Mouse (Mus musculus) liver, postnatal 0 days (tissue): Measurements from ENCODE around the gene Acot11. TPM values are rescaled to one million over a fixed set of nuclear protein-coding genes. Genes with fewer than 3 reads are reported as not detected.

ENCODE experiments used
- ATAC-seq: fragments of 200-750 bp; cut with Nextera tagmentation; 2 replicates; pipeline ENCODE4 v1.8.0; 2017; ENCODE audit warnings: mild to moderate bottlenecking, moderate library complexity
- DNase-seq: peaks from one replicate; pipeline ENCODE4 v3.0.0-alpha.2; 2016
- H3K27ac ChIP-seq: fragments of 300-500 bp; sonication (generic); 2 replicates; pipeline ENCODE4 v1.5.1; 2014; ENCODE audit warnings: antibody characterized with exemption, moderate library complexity, mild to moderate bottlenecking, low read depth
- H3K27me3 ChIP-seq: fragments of 300-500 bp; sonication (generic); 2 replicates; pipeline ENCODE4 v1.6.1; 2014; ENCODE audit warnings: low read length, control low read depth, mixed read lengths; ENCODE audit not compliant: insufficient read depth
- H3K36me3 ChIP-seq: fragments of 300-500 bp; sonication (generic); replicated peaks from 2 replicates; pipeline ENCODE4 v1.6.1; 2014; ENCODE audit warnings: mild to moderate bottlenecking, control low read depth, low read length, moderate library complexity, mixed read lengths; ENCODE audit not compliant: insufficient read depth
- H3K4me1 ChIP-seq: fragments of 300-500 bp; sonication (generic); 2 replicates; pipeline ENCODE4 v1.6.1; 2014; ENCODE audit warnings: antibody characterized with exemption, mild to moderate bottlenecking, control low read depth; ENCODE audit not compliant: insufficient read depth
- H3K4me2 ChIP-seq: fragments of 300-500 bp; sonication (generic); 2 replicates; pipeline ENCODE4 v1.6.1; 2014; ENCODE audit warnings: low read depth, mild to moderate bottlenecking, low read length, moderate library complexity, mixed read lengths
- H3K4me3 ChIP-seq: fragments of 300-500 bp; sonication (generic); 2 replicates; pipeline ENCODE4 v1.5.1; 2014; ENCODE audit warnings: low read depth, low read length
- H3K9ac ChIP-seq: fragments of 300-500 bp; sonication (generic); replicated peaks from 2 replicates; pipeline ENCODE4 v1.6.1; 2014; ENCODE audit warnings: mild to moderate bottlenecking, moderate library complexity
- H3K9me3 ChIP-seq: fragments of 300-500 bp; sonication (generic); 2 replicates; pipeline ENCODE4 v1.6.1; 2016; ENCODE audit warnings: mild to moderate bottlenecking, control low read depth, low read length, mixed read lengths
- CTCF ChIP-seq: sonication (generic); IDR thresholded peaks from 2 replicates; pipeline ENCODE4 v1.5.1; 2016; ENCODE audit warnings: antibody characterized with exemption, low read depth
- EP300 ChIP-seq: IDR thresholded peaks from 2 replicates; pipeline ENCODE4 v1.6.1; 2016; ENCODE audit warnings: antibody characterized with exemption, low read depth, mild to moderate bottlenecking
- WGBS: fragments of 180-500 bp; shearing (Covaris S2); extraction: QIAGEN DNeasy Blood & Tissue Kit; methylation state at CpG from one replicate; pipeline ENCODE4 v1.1.7; 2014; ENCODE audit not compliant: insufficient replicate concordance; 5-methylcytosine and 5-hydroxymethylcytosine counted together
- polyA plus RNA-seq: library from polyadenylated mRNA; unstranded; fragments of >200 nt; fragmentation: Nextera tagmentation; extraction: Ambion mirVana; gene quantifications from 2 replicates; pipeline ENCODE4 v1.2.1, GENCODE M21; 2015

Gene Acot11
- polyA plus RNA-seq, 1 experiment from 2014 or later, result 2.1 TPM

GRCm38 (mm10) chr4:106772558-106772957 is 32.2 kb downstream of the Acot11 start:
- no peak overlapping the region for H3K4me3 ChIP-seq
- H3K9ac ChIP-seq, result no peak overlapping the region
- H3K27ac ChIP-seq, result no peak overlapping the region
- 76% methylated on average over 1 of the region's 1 CpGs for WGBS
- no peak overlapping the region for H3K4me2 ChIP-seq
- H3K4me1 ChIP-seq, result no peaks in the 10 kb centered on the region
- no peaks in the 10 kb centered on the region for H3K36me3 ChIP-seq
- no peak for ATAC-seq
- no peak for DNase-seq
- H3K9me3 ChIP-seq, result no peaks in the 10 kb centered on the region
- H3K27me3 ChIP-seq, result no peaks in the 10 kb centered on the region
- TF ChIP-seq CTCF, result no peak
- TF ChIP-seq EP300, result no peak

GRCm38 (mm10) chr4:106769306-106769705 is 35.5 kb downstream of the Acot11 start:
- WGBS, result 76% methylated on average over 2 of the region's 2 CpGs
- no peaks in the 10 kb centered on the region for H3K4me1 ChIP-seq
- H3K27me3 ChIP-seq, result no peaks in the 10 kb centered on the region
- no peaks in the 10 kb centered on the region for H3K36me3 ChIP-seq
- H3K4me2 ChIP-seq, result no peak overlapping the region
- no peaks in the 10 kb centered on the region for H3K9me3 ChIP-seq
- ATAC-seq (no peak), DNase-seq (no peak)
- H3K9ac ChIP-seq, result no peak overlapping the region
- TF ChIP-seq EP300, result no peak
- no peak for TF ChIP-seq CTCF
- no peak overlapping the region for H3K27ac ChIP-seq
- no peak overlapping the region for H3K4me3 ChIP-seq

GRCm38 (mm10) chr4:106764166-106764565 is 40.6 kb downstream of the Acot11 start:
- no peaks in the 10 kb centered on the region for H3K27me3 ChIP-seq
- no peak for ATAC-seq
- H3K9ac ChIP-seq, result no peak overlapping the region
- 82% methylated on average over 7 of the region's 7 CpGs for WGBS
- TF ChIP-seq CTCF (no peak), EP300 (no peak)
- no peak for DNase-seq
- no peaks in the 10 kb centered on the region for H3K4me1 ChIP-seq
- no peak overlapping the region for H3K4me2 ChIP-seq
- no peaks in the 10 kb centered on the region for H3K9me3 ChIP-seq
- H3K36me3 ChIP-seq, result no peaks in the 10 kb centered on the region
- no peak overlapping the region for H3K4me3 ChIP-seq
- no peak overlapping the region for H3K27ac ChIP-seq

- Histone ChIP-seq H3K27ac (no peak overlapping the region), H3K36me3 (no peaks in the 10 kb centered on the region), H3K9me3 (no peaks in the 10 kb centered on the region), H3K27me3 (no peaks in the 10 kb centered on the region), H3K4me2 (no peak overlapping the region), H3K4me1 (0 out of 2 replicates have a peak, but pooled peaks cover 4% of the 10 kb centered on the region), H3K9ac (no peak overlapping the region), H3K4me3 (no peak overlapping the region)
- TF ChIP-seq EP300, result no peak
- DNase-seq (no peak), ATAC-seq (no peak)
- 85% methylated on average over 6 of the region's 6 CpGs for WGBS
Measured at GRCm38 (mm10) chr4:106751726-106752125, 53.1 kb downstream of the Acot11 start.

- Histone ChIP-seq H3K9ac (no peak overlapping the region), H3K9me3 (no peaks in the 10 kb centered on the region), H3K4me2 (no peak overlapping the region), H3K4me3 (no peak overlapping the region), H3K27me3 (no peaks in the 10 kb centered on the region), H3K27ac (no peak overlapping the region), H3K36me3 (no peaks in the 10 kb centered on the region), H3K4me1 (0 out of 2 replicates have a peak, but pooled peaks cover 4% of the 10 kb centered on the region)
- WGBS, result 26% methylated on average over 7 of the region's 7 CpGs
- ATAC-seq (peak; percentile 84), DNase-seq (peak; percentile 60)
- TF ChIP-seq CTCF, result peak; percentile 85
- TF ChIP-seq EP300, result peak; percentile 67
Measured at GRCm38 (mm10) chr4:106749699-106750098, 55.1 kb downstream of the Acot11 start.

GRCm38 (mm10) chr4:106747001-106747580 is 57.7 kb downstream of the Acot11 start:
- H3K27ac ChIP-seq, result no peak overlapping the region
- no peak overlapping the region for H3K9ac ChIP-seq
- H3K4me2 ChIP-seq, result no peak overlapping the region
- WGBS, result 92% methylated on average over 1 of the region's 1 CpGs
- H3K4me3 ChIP-seq, result no peak overlapping the region
- no peak for DNase-seq
- no peaks in the 10 kb centered on the region for H3K27me3 ChIP-seq
- TF ChIP-seq EP300, result no peak
- TF ChIP-seq CTCF, result no peak
- 0 out of 2 replicates have a peak, but pooled peaks cover 4% of the 10 kb centered on the region for H3K4me1 ChIP-seq
- no peaks in the 10 kb centered on the region for H3K9me3 ChIP-seq
- no peak for ATAC-seq
- no peaks in the 10 kb centered on the region for H3K36me3 ChIP-seq

GRCm38 (mm10) chr4:106745862-106746261 is 58.9 kb downstream of the Acot11 start:
- no peaks in the 10 kb centered on the region for H3K9me3 ChIP-seq
- H3K9ac ChIP-seq, result no peak overlapping the region
- H3K27me3 ChIP-seq, result no peaks in the 10 kb centered on the region
- no peak overlapping the region for H3K4me2 ChIP-seq
- no peak overlapping the region for H3K27ac ChIP-seq
- no peak for ATAC-seq
- H3K36me3 ChIP-seq, result no peaks in the 10 kb centered on the region
- H3K4me1 ChIP-seq, result 0 out of 2 replicates have a peak, but pooled peaks cover 4% of the 10 kb centered on the region
- no peak for TF ChIP-seq EP300
- no peak for TF ChIP-seq CTCF
- no peak overlapping the region for H3K4me3 ChIP-seq
- 72% methylated on average over 7 of the region's 7 CpGs for whole genome bisulfite sequencing
- DNase-seq, result no peak
